Mouse (Mus musculus): ENCODE data around the gene 4932438H23Rik. TPM values are rescaled to one million over a fixed set of nuclear protein-coding genes. Genes with fewer than 3 reads are reported as not detected.

The 4932438H23Rik gene
- polyA plus RNA-seq (2012; ENCODE audit: low replicate concordance) = 0.24 TPM in 1 of 2 replicates, not detected in the other

DNA sequence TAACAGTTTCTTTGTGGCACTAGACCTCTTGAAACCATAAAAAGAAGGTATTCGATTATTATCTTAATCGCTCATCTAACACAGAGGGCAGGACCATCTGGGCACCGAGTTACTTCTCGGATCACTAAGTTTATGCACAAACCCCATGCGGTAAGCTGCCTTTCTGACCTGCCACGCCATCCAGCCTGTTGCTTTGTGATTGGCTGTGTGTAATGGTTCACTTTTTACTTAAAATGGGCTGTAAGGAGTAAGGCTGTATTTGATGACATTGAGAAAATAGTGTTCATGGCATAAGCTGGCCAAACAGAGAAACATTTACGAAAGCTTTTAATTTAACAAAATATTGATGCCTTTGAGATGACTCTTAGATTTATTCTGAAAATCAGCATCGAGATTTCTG lies at the start of gene 4932438H23Rik:
Gene 4932438H23Rik (minus strand): TSS at position 101 of the 400 bp plus-strand sequence.

DNA sequence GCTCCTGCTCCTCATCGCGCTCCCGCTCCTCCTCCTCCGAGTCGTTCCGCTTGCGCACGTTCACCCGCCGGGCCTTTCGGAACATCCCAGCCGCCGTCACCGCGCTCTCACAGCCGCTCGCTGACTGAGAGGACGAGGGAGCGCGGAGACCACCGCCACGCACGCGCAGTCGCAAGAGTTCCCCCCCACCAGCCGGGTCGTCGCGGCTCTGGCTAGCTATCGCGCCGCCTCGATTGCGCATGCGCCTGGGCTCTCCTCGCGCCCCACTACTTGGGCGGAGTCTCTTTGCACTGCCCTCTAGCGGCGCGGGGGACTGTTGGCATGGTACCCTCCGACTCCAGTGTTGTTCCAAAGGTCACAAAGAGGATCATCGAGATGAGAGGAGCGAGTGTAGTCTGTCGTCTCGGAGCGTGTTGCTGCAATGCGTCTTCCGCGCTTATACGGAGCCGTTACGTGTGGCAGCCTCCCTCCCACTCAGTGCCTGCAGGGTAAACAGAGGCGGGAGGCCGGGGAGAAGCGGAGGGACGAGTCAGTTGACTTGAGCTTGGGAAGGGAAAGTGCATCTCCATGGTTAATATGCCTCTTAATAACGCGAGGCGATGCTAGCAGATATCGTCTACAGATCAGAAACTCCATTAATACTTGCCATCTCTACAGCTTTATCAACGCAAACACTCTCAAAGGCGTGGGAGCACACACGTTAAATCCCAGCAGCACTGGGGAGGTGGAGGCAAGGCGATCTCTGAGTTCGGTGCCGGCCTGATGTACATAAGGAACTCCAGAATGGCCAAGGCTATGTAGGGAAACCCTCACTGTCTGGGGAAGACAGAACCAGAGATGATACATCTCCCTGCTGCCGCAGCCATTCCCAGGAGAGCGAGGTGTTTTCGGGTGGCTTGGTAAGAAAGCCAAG lies 50.4 kb downstream of the 4932438H23Rik start, which contains the start of gene Paxbp1:
Gene Paxbp1 (minus strand): TSS at position 274 of the 913 bp plus-strand sequence.

DNA sequence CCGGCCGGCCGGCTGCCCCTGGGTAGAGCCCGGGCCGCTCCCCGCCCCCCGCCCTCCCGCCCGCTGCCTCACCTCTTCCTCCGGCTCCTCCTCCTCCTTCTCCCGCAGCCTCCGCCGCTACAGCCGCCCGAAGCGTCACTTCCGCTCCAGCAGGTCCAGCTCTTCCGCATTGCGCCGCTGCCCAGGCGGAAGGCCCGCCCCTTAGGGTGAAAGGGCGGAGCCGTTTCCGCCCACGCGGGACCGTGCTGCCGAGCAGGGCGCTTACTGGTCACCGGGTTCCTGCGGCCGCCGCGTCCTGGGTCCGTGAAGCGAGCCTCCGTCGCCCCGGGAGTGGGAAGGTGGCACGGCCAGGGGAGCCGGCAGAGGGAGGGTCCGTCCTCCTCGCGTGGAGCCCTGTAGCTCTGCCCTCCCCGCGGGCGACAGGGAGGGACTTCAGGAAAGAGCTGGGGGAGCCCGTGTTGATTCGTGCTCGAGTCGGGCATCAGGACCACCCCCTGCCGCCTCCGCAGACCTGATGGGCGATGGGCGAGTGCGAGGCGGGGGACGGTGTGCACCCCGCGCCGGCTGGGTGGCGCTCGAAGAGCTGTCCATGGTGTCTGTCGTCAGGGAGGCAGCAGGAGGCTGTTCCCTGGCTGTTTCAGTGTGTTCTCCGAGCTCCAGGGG lies 83.8 kb downstream of the 4932438H23Rik start, which contains the start of gene Synj1:
Gene Synj1 (minus strand): TSS at position 288 of the 663 bp plus-strand sequence.

Other genes starting within 250 kb of the 4932438H23Rik start
- gene Cfap298, start 160.0 kb downstream of the 4932438H23Rik start, polyA plus RNA-seq (2012; ENCODE audit: low replicate concordance) = 33.1 and 44.2 TPM in 2 replicates
- gene Synj1, start 83.8 kb downstream of the 4932438H23Rik start, polyA plus RNA-seq (2012; ENCODE audit: low replicate concordance) = 70.7 and 79.7 TPM in 2 replicates
- 26.8 and 29.6 TPM in 2 replicates for gene Paxbp1, start 50.6 kb downstream of the 4932438H23Rik start, polyA plus RNA-seq (2012; ENCODE audit: low replicate concordance)
- gene Olig2, start 130.3 kb upstream of the 4932438H23Rik start, polyA plus RNA-seq (2012; ENCODE audit: low replicate concordance) = 0.21 TPM in 1 of 2 replicates, not detected in the other
- gene Olig1, start 174.7 kb upstream of the 4932438H23Rik start, polyA plus RNA-seq (2012; ENCODE audit: low replicate concordance) = not detected in 2 replicates

Measured in leukemia stem cell, adult 10-12 weeks (primary cell).